Mouse (Mus musculus): ENCODE measurements around the gene Itgb3bp.

DNA sequence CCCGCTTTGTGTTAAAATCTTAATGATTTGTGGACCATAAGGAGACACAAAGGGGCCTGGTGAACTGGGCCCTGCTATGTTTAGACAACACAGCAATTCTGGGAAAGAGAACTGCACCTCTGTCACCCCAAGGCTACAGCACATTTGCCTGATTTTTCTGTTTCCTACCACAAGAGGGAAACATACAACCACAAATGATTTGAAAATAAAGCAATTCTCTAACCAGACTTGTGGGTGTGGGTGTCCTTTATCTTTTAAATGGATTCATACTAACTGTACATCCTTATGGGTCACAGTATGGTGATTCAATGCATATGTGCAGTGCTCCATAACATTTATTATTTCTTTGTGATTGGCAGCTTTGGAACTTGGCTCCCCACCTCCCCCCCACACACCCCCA is 17.6 kb upstream of the Itgb3bp start:
- TF ChIP-seq POLR2A (IDR thresholded peaks at IDR 0.05; ENCODE audit: low read depth, low read length) (no peak), CTCF (IDR thresholded peaks at IDR 0.05; ENCODE audit: extremely low read depth, insufficient read length, insufficient replicate concordance, low read depth, low read length) (no peak)
